Mouse (Mus musculus) erythroblast, embryonic 14.5 days (primary cell): Measurements from ENCODE around the gene Mrpl1.

Experiments
- GATA1 ChIP-seq: IDR thresholded peaks from 2 replicates; pipeline ENCODE4 v1.6.1; 2012; ENCODE audit warnings: low read length, inconsistent platforms, mixed read lengths
- TAL1 ChIP-seq: IDR thresholded peaks from 3 replicates; pipeline ENCODE4 v1.6.1; 2012; ENCODE audit warnings: low read length, inconsistent platforms, mixed read lengths

DNA sequence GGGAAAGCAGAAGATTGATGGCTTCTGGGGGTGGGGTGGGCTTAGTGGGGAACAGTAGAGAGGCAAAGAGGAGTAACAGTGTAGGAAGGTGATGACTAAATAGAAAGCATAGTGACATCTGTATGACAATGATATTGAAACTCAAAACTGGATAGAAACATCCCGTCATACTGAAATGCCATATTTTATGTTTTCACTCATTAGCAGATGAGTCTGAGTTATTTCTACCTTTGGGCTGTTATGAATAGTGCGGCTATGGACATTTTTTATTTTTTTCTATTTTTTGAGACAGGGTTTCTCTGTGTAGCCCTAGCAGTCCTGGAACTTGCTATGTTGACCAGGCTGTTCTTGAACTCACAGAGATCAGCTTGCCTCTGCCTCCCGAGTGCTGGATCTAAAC, 13.7 kb downstream of the Mrpl1 start:
- TF ChIP-seq GATA1 (no peak), TAL1 (no peak)
